Mouse (Mus musculus) liver, embryonic 14.5 days (tissue): ENCODE measurements at regions not wholly inside any gene's neighbourhood (a gene's known extent, or its start where the extent isn't known, plus 50 kb on each side); places are given as distances from the start of the nearest gene placed in this dataset.

ENCODE experiments used
- CTCF ChIP-seq: IDR thresholded peaks from 2 replicates; pipeline ENCODE4 v1.5.1; 2016; ENCODE audit warnings: antibody characterized with exemption, low read depth, control low read depth
- EP300 ChIP-seq: IDR thresholded peaks from 2 replicates; pipeline ENCODE4 v1.6.1; 2016; ENCODE audit warnings: antibody characterized with exemption, low read depth

DNA sequence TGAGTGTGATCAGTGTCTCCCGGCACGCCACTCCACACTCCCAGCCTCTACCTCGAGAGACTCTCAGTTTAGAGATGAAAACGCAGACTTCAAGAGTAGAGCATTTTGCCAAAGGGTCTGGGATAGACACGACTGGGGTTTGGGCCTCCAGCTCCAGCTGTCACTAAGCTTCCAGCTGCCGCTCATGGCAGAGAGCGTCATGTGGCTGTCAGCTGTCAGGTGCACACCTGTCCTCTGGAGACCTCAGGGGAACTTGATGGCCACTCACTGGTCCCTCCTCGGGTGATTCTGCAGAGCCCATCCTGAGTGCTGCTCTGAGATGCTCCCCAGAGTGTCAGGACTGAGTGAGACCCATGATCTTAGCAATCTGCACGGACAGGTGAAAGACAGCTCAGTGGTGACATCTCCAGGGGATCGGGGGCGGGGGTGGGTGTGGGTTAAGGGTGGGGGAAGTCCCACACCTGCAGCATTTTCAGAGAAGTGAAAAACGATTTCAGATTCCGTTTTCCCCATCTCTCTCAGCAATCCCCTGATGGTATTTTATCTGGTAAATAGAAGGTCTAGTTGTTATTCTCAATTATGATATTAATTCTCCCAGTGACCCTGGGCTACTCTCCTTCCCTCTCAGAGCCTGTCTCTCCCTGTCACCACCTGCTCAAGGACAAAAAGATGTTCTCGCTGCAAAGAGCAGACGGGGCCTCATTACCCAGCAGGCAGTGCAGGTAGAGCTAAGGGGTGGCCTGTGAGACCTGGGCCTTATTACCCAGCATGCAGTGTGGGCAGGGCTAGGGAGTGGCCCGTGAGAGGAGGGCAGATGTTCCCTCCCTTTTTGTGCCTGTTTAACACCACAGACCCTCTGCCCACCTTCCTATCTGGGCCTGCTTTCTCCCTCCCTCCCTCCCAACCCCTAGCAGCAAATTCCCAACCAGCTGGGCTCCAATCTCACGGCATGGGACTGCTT lies 65.2 kb upstream of the Unc5a start:
- TF ChIP-seq CTCF (no peak), EP300 (no peak)
